Mouse (Mus musculus) MEL (cell line): ENCODE measurements around the gene 9930111J21Rik2. TPM values are rescaled to one million over a fixed set of nuclear protein-coding genes. Genes with fewer than 3 reads are reported as not detected.
"Not testable (repeated sequence)": the region's sequence is repeated elsewhere in the genome, so short reads cannot be mapped to it uniquely, and the experiment has no call there.

Source experiments
- DNase-seq: peaks from one replicate; pipeline ENCODE4 v3.0.0; 2011; ENCODE audit warnings: low read depth, low spot score
- H3K27ac ChIP-seq: 2 replicates; pipeline ENCODE4 v1.5.1; 2012; ENCODE audit warnings: low read depth, mild to moderate bottlenecking, control low read depth, low read length, moderate library complexity; ENCODE audit not compliant: control insufficient read depth
- H3K27me3 ChIP-seq, 2 experiments: fragments of 150-350 bp in 1 of 2; sonication (generic) in 1 of 2; 2 replicates each; pipeline ENCODE4 v1.6.1; 2012; ENCODE audit warnings: low read length in 2 of 2, mild to moderate bottlenecking in 2 of 2, improper control_type of control experiment in 1 of 2, moderate library complexity in 1 of 2; ENCODE audit not compliant: insufficient read depth in 2 of 2, control insufficient read depth in 1 of 2
- H3K36me3 ChIP-seq, 2 experiments: 2 replicates each; pipeline ENCODE4 v1.6.1; 2012 to 2014; ENCODE audit warnings: low read length in 2 of 2, improper control_type of control experiment in 1 of 2, inconsistent platforms in 1 of 2, mild to moderate bottlenecking in 1 of 2; ENCODE audit not compliant: insufficient read depth in 2 of 2, control insufficient read depth in 1 of 2
- H3K4me1 ChIP-seq, 2 experiments: fragments of 150-350 bp in 1 of 2; sonication (generic) in 1 of 2; 2 replicates each; pipeline ENCODE4 v1.6.1; 2012; ENCODE audit warnings: low read length in 2 of 2, improper control_type of control experiment in 1 of 2, mild to moderate bottlenecking in 1 of 2; ENCODE audit not compliant: insufficient read depth in 2 of 2, control insufficient read depth in 1 of 2
- H3K4me3 ChIP-seq, 2 experiments: fragments of 150-350 bp in 1 of 2; sonication (generic) in 1 of 2; 2 replicates each; pipeline ENCODE4 v1.5.1; 2012; ENCODE audit warnings: low read depth in 2 of 2, low read length in 2 of 2, mild to moderate bottlenecking in 2 of 2, moderate library complexity in 2 of 2, control low read depth in 1 of 2, improper control_type of control experiment in 1 of 2; ENCODE audit not compliant: control insufficient read depth in 1 of 2, insufficient read depth in 1 of 2
- H3K79me2 ChIP-seq: 2 replicates; pipeline ENCODE4 v1.6.1; 2012; ENCODE audit warnings: mild to moderate bottlenecking, low read length, moderate library complexity; ENCODE audit not compliant: control insufficient read depth, poor library complexity, insufficient read depth
- H3K9ac ChIP-seq: 2 replicates; pipeline ENCODE4 v1.6.1; 2012; ENCODE audit warnings: low read depth, mild to moderate bottlenecking, control low read depth, low read length, moderate library complexity; ENCODE audit not compliant: control insufficient read depth, poor library complexity, severe bottlenecking
- H3K9me3 ChIP-seq: fragments of 150-350 bp; sonication (generic); replicated peaks from 2 replicates; pipeline ENCODE4 v1.6.1; 2012; ENCODE audit warnings: mild to moderate bottlenecking, low read length, improper control_type of control experiment, moderate library complexity; ENCODE audit not compliant: insufficient read depth
- ETS1 ChIP-seq: IDR thresholded peaks from 2 replicates; pipeline ENCODE4 v1.6.1; 2012; ENCODE audit warnings: low read depth, mild to moderate bottlenecking, inconsistent platforms, low read length, improper control_type of control experiment, moderate library complexity
- MYC ChIP-seq: IDR thresholded peaks from 2 replicates; pipeline ENCODE4 v1.6.1; 2011; ENCODE audit warnings: low read depth, mild to moderate bottlenecking, low read length, improper control_type of control experiment, moderate library complexity
- polyA plus RNA-seq, 2 experiments: library from polyadenylated mRNA; stranded (reverse) in 1 of 2; unstranded in 1 of 2; fragments of >175 nt in 1 of 2; fragments of >200 nt in 1 of 2; gene quantifications; 2 replicates each; pipeline versions ENCODE4 v1.2.1 to v1.2.4; 2012; ENCODE audit warnings: low replicate concordance in 2 of 2, low read depth in 1 of 2; ENCODE audit not compliant: insufficient read length in 2 of 2, insufficient read depth in 1 of 2, missing spikeins in 1 of 2
- total RNA-seq: library from RNA; depleted of rRNA; stranded (reverse); fragments of 300-350 nt; gene quantifications from 2 replicates; pipeline ENCODE4 v1.2.3, GENCODE M21; 2012

9930111J21Rik2 gene
- total and polyA plus RNA-seq, 3 experiments = 0.04 to 0.08 TPM; not detected in 1

- TF ChIP-seq MYC = peak; percentile 62; the same call in 1 of the 2 replicates
These were observed 17.3 kb upstream of the 9930111J21Rik2 start (continued) for GRCm38 (mm10) chr11:49068358-49068757.

GRCm38 (mm10) chr11:49063713-49064469, 12.8 kb upstream of the 9930111J21Rik2 start, which contains the start of gene Tgtp2:
Gene Tgtp2, minus strand, starts transcription at chr11:49064206.
- not testable (repeated sequence) for H3K79me2 ChIP-seq, H3K4me1 ChIP-seq, H3K36me3 ChIP-seq, H3K27ac ChIP-seq, DNase-seq, H3K27me3 ChIP-seq, H3K9me3 ChIP-seq
- peak within 1 kb of the TSS; percentile 42 to 47; a peak in 3 of 4 replicates for H3K4me3 ChIP-seq
- H3K9ac ChIP-seq = peak within 1 kb of the TSS; percentile 34
- TF ChIP-seq ETS1 = peak; percentile 27; the same call in 1 of the 2 replicates

- not testable (repeated sequence) for H3K4me3 ChIP-seq, H3K9ac ChIP-seq, DNase-seq, H3K27ac ChIP-seq, H3K9me3 ChIP-seq, H3K4me1 ChIP-seq, H3K36me3 ChIP-seq, H3K27me3 ChIP-seq, H3K79me2 ChIP-seq
These were observed 10.8 kb upstream of the 9930111J21Rik2 start for GRCm38 (mm10) chr11:49061865-49062264.

GRCm38 (mm10) chr11:49060061-49060460, 9.0 kb upstream of the 9930111J21Rik2 start:
- H3K27me3 ChIP-seq, H3K4me1 ChIP-seq, H3K9ac ChIP-seq, H3K9me3 ChIP-seq, DNase-seq, H3K79me2 ChIP-seq, H3K4me3 ChIP-seq, H3K36me3 ChIP-seq, H3K27ac ChIP-seq: not testable (repeated sequence)

GRCm38 (mm10) chr11:49051894-49052293, 852 bp upstream of the 9930111J21Rik2 start:
- not testable (repeated sequence) for H3K36me3 ChIP-seq, H3K4me3 ChIP-seq, DNase-seq, H3K4me1 ChIP-seq, H3K9ac ChIP-seq, H3K27me3 ChIP-seq, H3K9me3 ChIP-seq, H3K27ac ChIP-seq, H3K79me2 ChIP-seq

GRCm38 (mm10) chr11:49050064-49050463, 978 bp downstream of the 9930111J21Rik2 start:
- H3K9me3 ChIP-seq, H3K4me1 ChIP-seq, DNase-seq, H3K79me2 ChIP-seq, H3K27me3 ChIP-seq, H3K36me3 ChIP-seq, H3K27ac ChIP-seq, H3K9ac ChIP-seq, H3K4me3 ChIP-seq: not testable (repeated sequence)

- not testable (repeated sequence) for H3K9me3 ChIP-seq, H3K4me1 ChIP-seq, H3K27me3 ChIP-seq, DNase-seq, H3K4me3 ChIP-seq, H3K27ac ChIP-seq, H3K79me2 ChIP-seq, H3K9ac ChIP-seq, H3K36me3 ChIP-seq
These were observed 39.0 kb downstream of the 9930111J21Rik2 start for GRCm38 (mm10) chr11:49012074-49012473.
